Mouse (Mus musculus) spleen, postnatal 36 days (tissue): Measurements from ENCODE around the gene Odf4.
"Not testable (repeated sequence)": the region's sequence is repeated elsewhere in the genome, so short reads cannot be mapped to it uniquely, and the experiment has no call there.

Experiments used
- DNase-seq, 2 experiments: peaks; one replicate each; pipeline ENCODE4 v3.0.0; 2022; ENCODE audit warnings: low spot score in 2 of 2, mixed read lengths in 1 of 2

Odf4 gene

GRCm38 (mm10) chr11:68946806-68947440 is 20.0 kb upstream of the Odf4 start:
- no peak for DNase-seq

- no peak for DNase-seq
Observed at GRCm38 (mm10) chr11:68946001-68946400, 19.1 kb upstream of the Odf4 start.

- DNase-seq: no peak
Observed at GRCm38 (mm10) chr11:68945245-68945644, 18.4 kb upstream of the Odf4 start.

- no peak for DNase-seq
Observed at GRCm38 (mm10) chr11:68942731-68943130, 15.8 kb upstream of the Odf4 start.

DNA sequence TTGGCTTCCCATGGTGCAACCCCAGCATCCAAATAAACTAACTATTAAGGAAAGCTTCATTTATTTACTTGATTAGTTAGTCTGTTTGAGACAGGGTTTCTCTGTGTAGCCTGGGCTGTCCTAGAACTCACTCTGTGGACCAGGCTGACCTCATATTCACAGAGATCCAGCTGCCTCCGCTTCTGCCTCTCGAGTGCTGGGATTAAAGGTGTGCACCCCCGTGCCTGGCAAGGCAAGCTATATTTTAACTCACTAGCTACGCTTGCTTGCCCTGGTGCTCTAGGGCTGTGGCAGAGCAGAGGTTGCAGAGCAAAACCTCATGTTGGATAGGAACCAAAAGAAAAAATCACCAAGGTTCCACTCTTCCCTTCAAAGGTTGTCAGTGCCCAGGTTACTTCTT is 13.6 kb upstream of the Odf4 start:
- DNase-seq: no peak

GRCm38 (mm10) chr11:68939451-68940304 is 12.8 kb upstream of the Odf4 start:
- DNase-seq: peak; percentile 83 to 84

DNA sequence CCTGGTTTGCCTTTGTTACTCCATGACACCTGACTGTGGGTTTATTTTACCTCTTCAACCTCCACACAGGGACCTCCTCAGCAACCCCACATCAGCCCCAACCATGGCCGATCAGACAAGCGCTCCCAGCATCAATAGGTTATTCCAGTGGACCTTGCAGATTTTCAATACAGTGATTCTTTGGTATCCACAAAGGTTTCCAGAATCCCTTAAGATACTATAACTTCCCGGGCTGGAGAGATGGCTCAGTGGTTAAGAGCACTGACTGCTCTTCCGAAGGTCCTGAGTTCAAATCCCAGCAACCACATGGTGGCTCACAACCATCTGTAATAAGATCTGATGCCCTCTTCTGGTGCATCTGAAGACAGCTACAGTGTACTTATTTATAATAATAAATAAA is 10.1 kb upstream of the Odf4 start:
- not testable (repeated sequence) for DNase-seq

GRCm38 (mm10) chr11:68933885-68934507 is 7.1 kb upstream of the Odf4 start:
- no peak for DNase-seq

- DNase-seq: no peak
Observed at GRCm38 (mm10) chr11:68929947-68930346, 3.1 kb upstream of the Odf4 start.

DNA sequence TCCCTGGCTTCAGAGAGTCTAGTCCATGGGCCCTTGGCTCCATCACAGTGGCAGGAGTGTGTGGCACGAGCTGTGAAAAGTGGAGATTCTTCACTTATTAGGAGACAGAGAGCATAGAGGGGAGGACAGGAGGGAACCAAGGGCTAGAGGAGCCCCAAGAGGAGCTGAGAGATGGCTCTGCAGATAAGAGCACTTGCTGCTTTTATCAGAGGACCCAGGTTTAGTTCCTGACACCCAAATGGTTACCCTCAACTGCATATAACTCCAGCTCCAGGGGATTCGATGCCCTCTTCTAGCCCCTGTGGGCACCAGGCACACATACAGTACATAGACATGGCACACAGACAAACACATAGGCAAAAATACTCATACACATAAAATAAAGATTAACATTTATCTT is 2.1 kb downstream of the Odf4 start:
- no peak for DNase-seq

DNA sequence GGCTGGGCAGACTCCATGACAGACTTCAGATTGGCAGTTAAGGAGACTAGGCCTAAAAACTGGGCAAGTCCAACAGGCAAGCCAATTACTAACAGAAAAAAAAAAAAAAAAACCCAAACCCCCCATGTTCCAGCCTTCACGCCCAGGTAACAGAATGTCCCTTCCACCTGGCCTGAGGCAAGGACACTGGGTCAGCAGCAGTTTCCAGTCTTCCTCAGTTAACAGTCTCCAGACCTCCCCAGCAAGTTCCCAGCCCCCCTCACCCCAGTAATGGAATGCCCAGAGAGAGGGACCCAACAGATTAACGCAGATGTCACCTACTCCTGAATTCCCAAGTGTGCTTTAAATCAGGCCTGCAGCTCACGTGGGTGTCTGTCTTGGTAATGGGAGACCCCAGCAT is 3.7 kb downstream of the Odf4 start:
- no peak for DNase-seq

DNA sequence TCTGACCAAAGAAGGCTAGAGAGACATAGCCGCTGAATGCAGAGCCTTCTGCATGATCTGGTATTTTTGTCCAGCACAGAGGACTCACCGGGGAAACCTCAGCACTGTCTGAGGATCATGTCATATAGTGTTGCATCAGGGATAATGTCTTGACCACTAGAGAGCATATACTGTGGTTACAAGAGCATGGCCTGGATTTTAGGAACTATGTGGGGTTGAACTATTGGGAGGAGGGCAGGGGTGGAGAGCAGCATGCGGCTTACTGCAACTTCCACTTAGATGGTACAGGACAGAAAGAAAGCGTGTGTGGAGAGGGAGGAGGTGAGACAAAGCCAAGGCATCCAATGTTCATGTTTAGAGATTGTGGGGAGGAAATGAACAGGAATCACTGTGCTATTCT is 12.3 kb downstream of the Odf4 start:
- DNase-seq: no peak

DNA sequence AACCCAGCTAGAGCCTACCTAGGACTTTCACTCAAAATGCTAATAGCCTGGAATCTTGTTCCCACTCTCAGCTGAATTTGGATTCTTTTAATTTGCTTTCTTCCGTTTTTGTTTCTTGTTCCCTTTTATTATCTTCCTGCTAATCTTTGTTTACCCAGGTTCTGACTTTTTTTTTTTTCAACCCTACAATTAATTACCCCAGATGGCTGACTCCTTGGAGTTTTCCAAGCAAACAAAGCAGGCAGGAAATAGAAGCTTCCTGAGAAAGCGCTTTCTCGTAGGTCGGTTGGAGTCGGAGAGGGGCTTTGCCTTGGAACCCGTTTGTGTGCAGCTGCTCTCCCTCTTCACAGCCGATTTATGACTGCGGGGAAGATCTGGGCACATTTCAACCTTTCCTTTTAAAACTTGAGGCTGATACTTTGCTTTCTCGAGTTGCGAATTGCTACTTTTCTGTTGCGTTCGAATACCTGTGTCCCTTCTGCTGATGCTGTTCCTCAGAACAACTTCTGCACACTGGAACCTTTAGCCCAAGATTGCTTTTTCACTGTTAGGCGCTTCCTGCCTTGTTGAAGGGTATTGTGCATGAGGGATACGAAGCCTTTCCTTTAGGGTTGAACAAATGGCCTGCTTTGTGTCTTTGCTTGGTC is 15.2 kb downstream of the Odf4 start:
- no peak for DNase-seq

- no peak for DNase-seq
Observed at GRCm38 (mm10) chr11:68908846-68909503, 17.9 kb downstream of the Odf4 start.

GRCm38 (mm10) chr11:68907251-68907650 is 19.6 kb downstream of the Odf4 start:
- DNase-seq: no peak

GRCm38 (mm10) chr11:68906461-68906790 is 20.5 kb downstream of the Odf4 start:
- DNase-seq: no peak

- DNase-seq: no peak
Observed at GRCm38 (mm10) chr11:68905665-68906460, 21.0 kb downstream of the Odf4 start.

DNA sequence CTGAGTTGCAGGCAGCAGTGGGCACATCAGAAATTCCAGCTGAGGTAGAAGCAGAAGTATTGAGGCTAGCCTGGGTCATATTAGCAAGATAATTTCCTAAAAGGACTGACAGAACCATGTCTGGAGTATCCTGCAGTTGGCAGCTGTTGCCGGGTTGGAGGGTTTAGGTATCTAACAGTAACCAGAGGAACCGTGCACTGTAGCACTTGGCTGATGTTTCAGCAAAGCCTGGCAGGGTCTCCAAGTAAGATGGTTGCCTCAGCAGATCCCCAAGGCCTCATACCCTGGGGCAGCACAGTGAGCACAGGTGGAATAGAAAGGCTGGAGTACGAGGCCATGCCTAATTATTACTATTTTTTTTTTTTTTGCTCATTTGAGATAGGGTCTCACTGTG is 21.7 kb downstream of the Odf4 start:
- DNase-seq: no peak

DNA sequence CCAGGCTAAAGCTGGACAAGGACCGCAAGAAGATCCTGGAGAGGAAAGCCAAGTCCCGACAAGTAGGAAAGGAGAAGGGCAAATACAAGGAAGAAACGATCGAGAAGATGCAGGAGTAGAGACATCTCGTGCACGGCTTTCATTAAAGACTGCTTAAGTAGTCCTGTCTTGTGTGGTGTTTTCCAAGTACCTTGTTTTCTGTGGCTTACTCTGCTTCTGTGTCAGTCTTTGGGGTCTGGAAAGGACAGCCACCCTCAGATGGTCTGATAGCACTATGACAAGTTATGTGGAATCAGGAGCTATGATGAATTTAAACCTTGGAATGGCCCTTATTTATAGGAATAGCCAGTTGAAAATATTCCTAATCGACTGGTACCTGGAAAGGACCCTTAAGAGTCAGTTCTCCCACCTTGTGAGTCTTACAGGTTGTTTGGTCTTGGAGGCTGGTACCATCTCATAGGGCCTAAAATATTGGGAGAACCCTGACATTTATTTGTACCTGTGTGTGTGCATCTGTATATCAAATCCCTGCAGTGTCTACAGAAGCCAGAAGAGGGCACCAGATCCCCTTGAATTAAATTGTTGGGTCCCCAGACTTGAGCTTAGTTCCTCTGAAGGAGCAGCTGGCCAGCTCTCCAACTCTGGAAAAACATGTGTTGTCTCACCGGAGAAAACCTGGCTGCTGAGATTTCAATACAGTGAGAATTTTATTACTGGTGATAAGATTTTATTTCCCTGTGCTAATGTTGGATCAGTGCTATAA is 22.3 kb downstream of the Odf4 start:
- DNase-seq: peak; percentile 49 to 63

DNA sequence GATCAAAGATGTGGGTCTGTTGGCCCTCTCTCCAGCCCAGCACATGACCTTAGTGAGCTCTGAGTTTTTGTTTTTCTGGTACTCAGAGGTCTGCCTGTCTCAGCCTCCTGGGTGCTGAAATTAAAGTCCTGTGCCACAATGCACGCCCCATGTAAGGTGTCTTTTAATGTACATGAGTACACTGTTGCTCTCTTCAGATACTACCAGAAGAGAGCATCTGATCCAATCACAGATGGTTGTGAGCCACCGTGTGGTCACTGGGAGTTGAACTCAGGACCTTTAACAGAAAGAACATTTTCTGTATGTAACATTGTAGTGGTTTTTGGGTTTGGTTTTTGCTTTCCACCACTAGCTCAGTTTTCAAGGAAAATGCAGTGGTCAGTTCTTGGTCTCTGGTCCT is 23.1 kb downstream of the Odf4 start:
- no peak for DNase-seq
